Mouse (Mus musculus) kidney, adult 11 months (tissue): Measurements from ENCODE around the gene Taf1a.
"Not testable (repeated sequence)": the region's sequence is repeated elsewhere in the genome, so short reads cannot be mapped to it uniquely, and the experiment has no call there.

ENCODE experiments used
- DNase-seq: peaks from one replicate; pipeline ENCODE4 v3.0.0; 2022

The Taf1a gene

GRCm38 (mm10) chr1:183388426-183389406, at the start of gene Taf1a:
Gene Taf1a, plus strand, starts transcription at chr1:183388981.
- DNase-seq, result peak; percentile 93

GRCm38 (mm10) chr1:183342902-183343301, 45.9 kb upstream of the Taf1a start:
- DNase-seq, result not testable (repeated sequence)

GRCm38 (mm10) chr1:183344886-183345816, 43.6 kb upstream of the Taf1a start:
- peak; percentile 81 for DNase-seq

GRCm38 (mm10) chr1:183345817-183346195, 43.0 kb upstream of the Taf1a start:
- no peak for DNase-seq

- DNase-seq, result peak; percentile 37
Observed at GRCm38 (mm10) chr1:183349840-183350239, 38.9 kb upstream of the Taf1a start.

DNA sequence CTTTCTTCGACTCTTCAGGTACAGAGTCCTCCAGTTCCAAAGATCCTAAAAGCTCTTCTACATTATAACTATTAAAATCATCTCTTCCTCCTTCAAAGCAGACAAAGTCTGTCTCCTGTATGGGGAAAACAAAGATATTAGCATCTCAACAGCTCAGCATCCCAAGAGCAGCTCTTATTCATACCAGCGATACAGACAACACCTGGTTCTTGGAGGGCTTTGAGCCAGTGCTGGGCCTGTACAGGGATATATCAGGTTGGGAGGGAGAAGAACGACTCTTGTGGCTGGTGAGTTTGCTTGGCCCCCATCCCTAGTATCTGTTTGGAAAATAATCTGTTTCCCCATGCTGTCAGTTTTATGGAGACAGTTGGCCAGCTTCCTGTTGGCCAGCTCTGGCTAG, 29.9 kb upstream of the Taf1a start:
- no peak for DNase-seq

DNA sequence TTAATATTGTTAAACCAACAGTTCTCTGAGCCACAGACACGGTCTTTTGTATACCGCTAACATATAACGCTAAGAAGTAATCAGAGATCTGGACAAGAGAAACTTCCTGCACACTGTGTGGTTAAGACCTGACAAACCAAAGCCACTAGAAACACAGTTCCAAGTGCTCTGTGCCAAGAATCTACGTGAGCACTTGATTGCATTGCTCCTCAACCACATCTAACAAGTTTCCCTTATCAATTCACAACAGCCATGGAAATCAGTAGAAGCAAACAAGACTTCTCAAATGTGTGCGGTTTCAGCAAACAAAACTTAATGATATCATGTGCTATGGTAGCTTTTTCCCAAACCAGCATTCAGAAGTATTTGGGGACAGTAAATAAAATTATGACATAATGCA, 26.5 kb upstream of the Taf1a start:
- DNase-seq, result no peak

- DNase-seq, result no peak
Observed at GRCm38 (mm10) chr1:183362729-183363576, 25.8 kb upstream of the Taf1a start.

DNA sequence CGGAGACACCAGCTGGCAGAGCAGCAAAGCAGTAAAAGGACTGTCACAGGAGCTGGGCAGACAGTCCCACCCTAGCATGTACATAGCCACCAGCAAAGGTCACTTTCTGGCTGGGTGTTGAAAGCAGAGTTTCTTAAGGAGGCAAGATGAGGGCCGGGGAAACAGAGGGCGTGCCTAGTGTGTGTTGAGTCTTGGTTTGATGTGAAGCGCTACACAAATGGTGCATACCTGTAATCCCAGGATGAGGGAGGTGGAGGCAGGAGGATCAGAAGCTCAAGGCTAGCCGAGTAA, 25.3 kb upstream of the Taf1a start:
- DNase-seq, result no peak

GRCm38 (mm10) chr1:183366361-183366760, 22.4 kb upstream of the Taf1a start:
- DNase-seq, result no peak

- peak; percentile 17 for DNase-seq
Observed at GRCm38 (mm10) chr1:183368601-183369400, 20.0 kb upstream of the Taf1a start.

- DNase-seq, result peak; percentile 94
Observed at GRCm38 (mm10) chr1:183369427-183370014, 19.3 kb upstream of the Taf1a start, which contains the start of gene Mia3. Gene Mia3, minus strand, starts transcription at chr1:183369553.

DNA sequence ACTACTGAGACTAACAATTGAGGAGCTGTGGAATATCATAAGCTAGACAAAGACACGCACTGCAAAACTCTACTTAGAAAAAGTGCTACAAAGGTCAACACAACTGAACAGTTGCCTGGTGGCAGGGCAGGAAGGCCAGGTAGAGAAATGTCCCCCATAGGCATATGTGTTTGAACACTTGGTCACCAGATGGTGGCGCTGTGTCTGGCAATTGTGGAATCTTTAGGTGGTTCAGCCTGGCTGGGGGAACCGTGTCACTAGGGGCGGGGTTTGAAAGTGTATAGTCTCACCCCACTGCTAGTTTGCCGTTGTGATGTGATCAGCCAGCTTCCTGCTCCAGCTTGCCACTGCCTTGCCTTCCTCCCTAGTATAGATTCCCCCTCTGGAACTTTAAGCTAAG, 14.1 kb upstream of the Taf1a start:
- DNase-seq, result no peak

GRCm38 (mm10) chr1:183377045-183377444, 11.7 kb upstream of the Taf1a start:
- no peak for DNase-seq

DNA sequence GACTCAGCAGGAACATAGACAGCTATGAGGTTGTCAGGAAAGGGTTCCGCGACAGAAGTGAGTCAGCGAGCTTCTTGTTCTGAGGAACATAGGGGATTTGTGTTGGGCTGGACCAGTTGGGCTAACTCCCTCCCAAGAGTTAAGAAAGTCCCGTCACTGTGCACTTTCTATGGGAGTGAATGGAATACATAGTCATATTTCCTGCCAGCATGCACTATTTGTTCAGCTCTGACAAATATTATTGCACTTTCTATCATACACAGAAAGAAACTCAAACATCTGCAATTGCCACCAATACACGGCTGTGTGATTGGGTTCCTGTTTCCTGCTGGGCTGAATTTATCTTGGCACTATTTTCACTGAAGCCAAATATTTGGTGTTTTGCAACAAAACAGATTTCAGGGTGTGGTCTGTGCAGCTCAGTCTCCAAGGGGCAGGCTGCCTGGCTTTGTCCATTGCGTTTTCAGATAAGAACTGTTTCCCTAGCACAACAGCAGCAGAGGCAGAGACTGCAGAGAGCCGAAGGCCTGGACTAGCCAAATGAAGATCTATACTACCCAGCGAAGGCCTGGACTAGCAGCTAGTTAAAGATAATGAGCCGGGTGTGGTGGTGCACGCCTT, 10.3 kb upstream of the Taf1a start:
- no peak for DNase-seq

DNA sequence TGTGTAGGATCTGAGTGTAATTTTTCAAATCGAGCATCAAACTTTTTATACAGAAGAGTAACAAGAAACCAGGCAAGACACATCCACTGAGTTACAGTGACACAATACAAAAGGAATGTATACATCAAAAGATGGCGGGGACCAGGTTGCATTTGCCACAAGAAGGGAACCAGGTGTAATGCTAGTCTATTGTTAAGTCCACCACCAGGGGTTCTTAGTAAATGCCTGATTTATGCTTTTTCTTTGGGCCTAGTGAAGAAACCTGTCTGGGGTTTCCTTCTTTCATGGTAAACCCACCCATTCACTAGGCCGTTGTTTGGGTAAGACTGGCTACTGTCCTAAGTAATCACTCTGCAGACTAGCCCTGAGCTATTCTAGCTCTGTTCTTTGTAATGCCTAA, 9.4 kb upstream of the Taf1a start:
- not testable (repeated sequence) for DNase-seq

- no peak for DNase-seq
Observed at GRCm38 (mm10) chr1:183381816-183382215, 7.0 kb upstream of the Taf1a start.

DNA sequence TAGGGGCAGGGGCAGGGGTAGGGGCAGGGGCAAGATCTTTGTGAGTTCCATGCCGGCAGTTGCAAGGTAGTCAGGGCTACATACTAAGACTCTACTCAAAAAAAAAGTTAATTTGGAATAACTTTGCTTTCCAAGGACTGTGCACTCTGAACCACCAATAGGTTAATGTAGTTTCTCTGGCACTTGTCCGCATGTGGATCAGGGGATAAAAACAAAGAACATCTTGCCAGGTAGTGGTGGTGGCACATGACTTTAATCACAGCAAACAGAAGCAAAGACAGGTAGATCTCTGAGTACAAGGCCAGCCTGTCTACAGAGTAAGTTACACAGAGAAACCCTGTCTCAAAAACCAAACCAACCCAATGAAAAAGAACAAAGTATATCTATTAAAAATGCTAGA, 6.2 kb upstream of the Taf1a start:
- DNase-seq, result no peak

DNA sequence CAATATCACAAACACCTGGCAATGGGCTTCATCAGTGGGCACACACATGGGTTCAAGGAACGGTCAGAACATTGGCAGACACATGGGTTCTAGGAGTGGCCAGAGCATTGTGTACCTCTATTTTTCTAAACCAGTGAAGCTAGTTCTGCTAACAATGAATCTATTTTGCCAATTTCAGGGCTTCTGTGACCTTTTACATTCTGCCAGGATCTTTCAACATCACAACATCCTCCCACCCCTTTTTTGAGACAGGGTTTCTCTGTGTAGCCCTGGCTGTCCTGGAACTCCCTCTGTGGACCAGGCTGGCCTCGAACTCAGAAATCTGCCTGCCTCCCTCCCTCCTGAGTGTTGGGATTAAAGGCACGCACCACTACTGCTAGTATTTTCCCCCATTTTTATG, 1.4 kb upstream of the Taf1a start:
- not testable (repeated sequence) for DNase-seq

GRCm38 (mm10) chr1:183403396-183403795, 14.6 kb downstream of the Taf1a start:
- no peak for DNase-seq
